Mouse (Mus musculus) heart, adult 2 months (tissue): ENCODE results near the gene Ddx54. TPM values are rescaled to one million over a fixed set of nuclear protein-coding genes. Genes with fewer than 3 reads are reported as not detected.

ENCODE experiments used
- DNase-seq, 2 experiments: peaks; one replicate each; pipeline ENCODE4 v3.0.0; 2021
- H3K27ac ChIP-seq: fragments of 200-600 bp; 2 replicates; pipeline ENCODE4 v1.8.1; 2022
- H3K27me3 ChIP-seq: fragments of 200-500 bp; 2 replicates; pipeline ENCODE4 v1.6.1; 2012; ENCODE audit warnings: mild to moderate bottlenecking, low read length, inconsistent platforms, mixed read lengths; ENCODE audit not compliant: control insufficient read depth, insufficient read depth
- H3K36me3 ChIP-seq: fragments of 200-500 bp; 2 replicates; pipeline ENCODE4 v1.6.1; 2012; ENCODE audit warnings: low read length, inconsistent platforms; ENCODE audit not compliant: control insufficient read depth, insufficient read depth
- H3K4me1 ChIP-seq: fragments of 200-500 bp; 2 replicates; pipeline ENCODE4 v1.6.1; 2011; ENCODE audit warnings: low read length; ENCODE audit not compliant: control insufficient read depth, insufficient read depth
- H3K4me3 ChIP-seq: fragments of 200-600 bp; 2 replicates; pipeline ENCODE4 v1.8.1; 2022
- H3K79me2 ChIP-seq: fragments of 200-500 bp; replicated peaks from 2 replicates; pipeline ENCODE4 v1.6.1; 2012; ENCODE audit warnings: mild to moderate bottlenecking, inconsistent platforms, low read length, moderate library complexity, mixed read lengths; ENCODE audit not compliant: control insufficient read depth, insufficient read depth
- H3K9ac ChIP-seq: fragments of 200-500 bp; 2 replicates; pipeline ENCODE4 v1.6.1; 2012; ENCODE audit warnings: low read depth, mild to moderate bottlenecking, control low read depth, inconsistent platforms, low read length, mixed read lengths
- CTCF ChIP-seq: fragments of 200-600 bp; IDR thresholded peaks from 2 replicates; pipeline ENCODE4 v1.8.1; 2022; ENCODE audit warnings: antibody characterized with exemption, mild to moderate bottlenecking, moderate library complexity
- EP300 ChIP-seq: fragments of 200-500 bp; IDR thresholded peaks from 2 replicates; pipeline ENCODE4 v1.6.1; 2011; ENCODE audit warnings: low read depth, low read length, control low read depth; ENCODE audit not compliant: insufficient read depth
- POLR2A ChIP-seq: fragments of 200-500 bp; IDR thresholded peaks from 2 replicates; pipeline ENCODE4 v1.6.1; 2011; ENCODE audit warnings: mild to moderate bottlenecking, low read depth, low read length, control low read depth; ENCODE audit not compliant: insufficient read depth
- WGBS: fragments of 180-500 bp; shearing (Covaris S2); methylation state at CpG from one replicate; pipeline ENCODE4 v1.1.7; 2018; 5-methylcytosine and 5-hydroxymethylcytosine counted together
- intact Hi-C: fragments of 180-260 bp; cut with DNase I; formaldehyde crosslinking; loops from one replicate; pipeline ENCODE4 v1.15.1; 2025
- polyA plus RNA-seq: library from polyadenylated mRNA; depleted of rRNA; stranded (reverse); fragments of >200 nt; gene quantifications from 2 replicates; pipeline ENCODE4 v1.2.3, GENCODE M21; 2012
- total RNA-seq, 2 experiments: library from RNA; stranded (reverse); gene quantifications; 2 replicates each; pipeline ENCODE4 v1.2.3; 2021

Gene Ddx54
- total and polyA plus RNA-seq, 3 experiments = 16.2 to 22.5 (median 21.4) TPM

- H3K27me3 ChIP-seq = no peaks in the 10 kb centered on the region
- no peak for DNase-seq
- no peak overlapping the region for H3K27ac ChIP-seq
- TF ChIP-seq CTCF (no peak), POLR2A (no peak), EP300 (no peak)
- H3K4me3 ChIP-seq = no peak overlapping the region
- H3K79me2 ChIP-seq = no peaks in the 10 kb centered on the region
- no peak overlapping the region for H3K9ac ChIP-seq
- H3K36me3 ChIP-seq = no peaks in the 10 kb centered on the region
- H3K4me1 ChIP-seq = peaks cover 16% of the 10 kb centered on the region
- intact Hi-C loops = no loop called here
- 76% methylated on average over 15 of the region's 15 CpGs for WGBS
Observed at GRCm38 (mm10) chr5:120584968-120585367, 27.6 kb upstream of the Ddx54 start.

GRCm38 (mm10) chr5:120586741-120587615 lies 25.6 kb upstream of the Ddx54 start:
- peak; percentile 51 for DNase-seq
- Histone ChIP-seq H3K9ac (peak overlapping the region; percentile 37), H3K4me1 (peaks cover 13% of the 10 kb centered on the region), H3K27me3 (no peaks in the 10 kb centered on the region), H3K27ac (peak overlapping the region; percentile 85), H3K79me2 (no peaks in the 10 kb centered on the region), H3K36me3 (no peaks in the 10 kb centered on the region), H3K4me3 (peak overlapping the region; percentile 83)
- WGBS = 17% methylated on average over 17 of the region's 17 CpGs
- TF ChIP-seq EP300 (no peak), CTCF (no peak), POLR2A (no peak)
- intact Hi-C loops = no loop called here

- Histone ChIP-seq H3K9ac (peak overlapping the region; percentile 42; the same call in 1 of the 2 replicates), H3K4me3 (peak overlapping the region; percentile 83), H3K27ac (peak overlapping the region; percentile 85), H3K27me3 (no peaks in the 10 kb centered on the region), H3K4me1 (peaks cover 10% of the 10 kb centered on the region), H3K79me2 (no peaks in the 10 kb centered on the region), H3K36me3 (no peaks in the 10 kb centered on the region)
- TF ChIP-seq POLR2A (0 out of 2 replicates have a peak, but pooled peaks have one; percentile 14), CTCF (no peak), EP300 (0 out of 2 replicates have a peak, but pooled peaks have one; percentile 19)
- intact Hi-C loops = no loop called here
- peak; percentile 66 to 70 for DNase-seq
- 12% methylated on average over 9 of the region's 9 CpGs for WGBS
Observed at GRCm38 (mm10) chr5:120587616-120587926, 25.0 kb upstream of the Ddx54 start.

DNA sequence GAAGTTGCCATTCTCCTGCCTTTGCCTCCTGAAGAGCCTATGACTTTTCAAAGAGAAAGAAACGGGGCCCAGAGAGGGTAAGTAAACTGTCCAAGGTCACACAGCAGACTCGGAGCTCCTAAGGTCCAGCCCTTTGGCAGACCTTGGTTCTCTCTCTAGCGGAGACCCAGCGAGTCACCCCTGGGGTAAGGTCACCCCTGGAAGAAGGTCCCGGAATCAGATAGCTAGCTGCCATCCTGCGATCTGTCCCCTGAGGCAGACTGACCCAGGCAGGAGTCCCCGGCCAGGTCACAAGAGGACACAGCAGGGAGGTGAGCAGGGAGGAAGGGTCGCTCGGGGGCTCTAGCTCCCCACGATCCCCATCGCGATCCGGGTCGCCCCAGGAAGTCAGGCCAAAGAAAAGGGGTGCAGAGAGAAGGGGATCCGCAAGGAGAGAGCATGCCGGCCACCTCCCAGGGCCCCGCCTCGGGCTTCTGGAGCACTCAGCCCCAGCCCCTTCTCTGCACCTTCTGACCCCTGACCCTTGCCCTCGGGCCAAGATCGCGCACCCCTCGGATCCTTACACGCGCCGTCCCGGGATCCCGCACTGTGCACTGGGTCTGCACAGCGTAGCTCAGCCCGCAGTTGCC lies 24.5 kb upstream of the Ddx54 start:
- Histone ChIP-seq H3K4me3 (peak overlapping the region; percentile 83), H3K36me3 (no peaks in the 10 kb centered on the region), H3K27me3 (no peaks in the 10 kb centered on the region), H3K4me1 (peaks cover 10% of the 10 kb centered on the region), H3K79me2 (no peaks in the 10 kb centered on the region), H3K27ac (peak overlapping the region; percentile 85), H3K9ac (peak overlapping the region; percentile 86)
- intact Hi-C loops = loop anchor here (2.0 kb wide), 1 partner anchor 77 kb away; the partner anchor contains the start of gene Slc8b1
- WGBS = 2% methylated on average over 29 of the region's 29 CpGs
- TF ChIP-seq POLR2A = 0 out of 2 replicates have a peak, but pooled peaks have one; percentile 8
- TF ChIP-seq CTCF = no peak
- no peak for TF ChIP-seq EP300
- DNase-seq = no peak

GRCm38 (mm10) chr5:120588569-120589094 lies 23.9 kb upstream of the Ddx54 start, which contains the start of the genes Tpcn1 and Iqcd:
Gene Tpcn1 (minus strand): TSS chr5:120588673.
Gene Iqcd (plus strand): TSS chr5:120589016.
- TF ChIP-seq CTCF (peak; percentile 54), POLR2A (peak; percentile 93), EP300 (no peak)
- H3K36me3 ChIP-seq = no peaks in the 10 kb centered on the region
- peak; percentile 99 for DNase-seq
- no peaks in the 10 kb centered on the region for H3K79me2 ChIP-seq
- intact Hi-C loops = loop anchor here (1.0 to 2.0 kb wide), 2 partner anchors 25 to 78 kb away; partner anchors contain the start of gene Slc8b1
- peak within 1 kb of the TSS; percentile 85 for H3K27ac ChIP-seq
- peak within 1 kb of the TSS; percentile 83 for H3K4me3 ChIP-seq
- peak within 1 kb of the TSS; percentile 86 for H3K9ac ChIP-seq
- H3K4me1 ChIP-seq = peaks cover 10% of the 10 kb centered on the region
- H3K27me3 ChIP-seq = no peaks in the 10 kb centered on the region
- under 1% methylated on average over 35 of the region's 35 CpGs for WGBS
